Mouse (Mus musculus) ES-E14 (cell line): ENCODE measurements at regions not wholly inside any gene's neighbourhood (a gene's known extent, or its start where the extent isn't known, plus 50 kb on each side); places are given as distances from the start of the nearest gene placed in this dataset.

Experiments
- CHD2 ChIP-seq: IDR thresholded peaks from 2 replicates; pipeline ENCODE4 v1.6.1; 2014; ENCODE audit warnings: mild to moderate bottlenecking, low read depth, low read length, inconsistent platforms
- HCFC1 ChIP-seq: IDR thresholded peaks from 2 replicates; pipeline ENCODE4 v1.6.1; 2012; ENCODE audit warnings: low read length, inconsistent platforms, borderline replicate concordance; ENCODE audit not compliant: insufficient read depth

- TF ChIP-seq HCFC1 (no peak), CHD2 (no peak)
Measured at GRCm38 (mm10) chr4:87385221-87385739, 155.0 kb upstream of the Slc24a2 start.
